Mouse (Mus musculus): ENCODE data around the gene Mcl1.

The Mcl1 gene

DNA sequence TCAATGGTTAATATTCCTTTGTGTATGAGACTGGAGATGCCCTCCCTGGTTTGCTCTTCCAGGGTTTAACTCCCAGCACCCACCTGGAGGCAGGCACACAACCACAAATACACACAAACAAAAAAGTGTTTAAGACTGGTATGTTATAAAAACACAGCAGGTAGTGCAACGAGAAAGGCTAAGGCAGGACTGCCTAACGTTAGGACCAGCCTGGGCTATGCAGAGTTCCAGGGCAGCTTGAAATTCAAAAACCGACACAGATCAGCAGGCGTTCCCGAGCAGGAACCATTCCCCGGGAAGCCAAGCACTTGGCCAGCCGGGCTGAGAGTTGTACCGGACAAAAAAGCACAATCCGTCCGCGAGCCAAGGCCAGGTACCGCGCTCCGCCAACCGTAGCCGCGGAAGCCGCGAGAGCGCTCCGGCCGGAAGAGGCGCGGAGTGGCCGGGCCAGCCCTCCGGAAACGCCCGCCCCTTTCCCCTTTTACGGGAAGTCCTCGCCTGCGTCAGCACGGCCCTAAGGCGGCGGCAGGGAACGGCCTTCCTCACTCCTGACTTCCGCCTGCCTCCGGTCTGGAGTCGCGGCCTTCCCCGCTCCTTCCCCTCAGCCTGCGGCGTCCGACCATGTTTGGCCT, at the start of gene Mcl1:
TSS of gene Mcl1 (plus strand) at position 553 of the 632 bp plus-strand sequence.
- WGBS = under 1% methylated on average over 43 of the region's 43 CpGs

- 68% methylated on average over 3 of the region's 3 CpGs for WGBS
Measured at GRCm38 (mm10) chr3:95609195-95609594, 49.4 kb upstream of the Mcl1 start.

DNA sequence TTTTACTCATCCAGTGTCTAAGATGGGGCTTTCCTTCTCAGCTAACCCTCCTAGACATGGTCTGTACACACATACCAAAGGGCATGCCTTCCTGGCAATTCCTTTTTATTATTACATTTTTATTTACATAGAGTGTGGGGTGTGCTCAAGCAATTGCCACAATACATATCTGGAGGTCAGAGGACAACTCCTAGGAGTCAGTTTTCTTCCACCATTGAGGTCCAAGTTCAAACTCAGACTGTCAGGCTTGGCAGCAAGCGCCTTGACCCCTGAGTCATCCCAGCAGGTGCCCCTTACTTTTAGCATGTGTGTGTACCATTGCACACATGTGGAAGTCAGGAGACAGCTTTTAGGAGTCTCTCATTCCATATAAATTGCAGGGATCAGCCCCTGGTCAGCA, 44.6 kb upstream of the Mcl1 start:
- 97% methylated on average over 1 of the region's 1 CpGs for WGBS

DNA sequence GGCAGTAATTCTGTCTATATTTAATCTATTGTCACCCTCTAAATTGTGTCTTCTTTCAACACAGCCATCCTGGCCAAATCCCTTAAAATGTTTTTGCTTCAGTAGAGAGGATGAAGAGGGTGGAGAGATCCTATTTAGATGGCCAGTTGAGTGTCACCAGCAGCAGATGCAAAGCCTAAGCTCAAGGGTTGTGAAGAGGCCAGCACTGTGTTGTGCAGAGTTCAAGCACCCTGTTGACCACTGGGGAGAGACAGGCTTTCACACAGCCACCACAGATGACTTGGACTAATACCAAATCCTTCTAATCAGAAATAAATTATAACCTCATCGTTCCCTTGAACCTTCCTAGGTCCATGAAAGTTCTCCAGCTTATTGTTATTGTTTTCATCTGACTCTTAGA, 40.1 kb upstream of the Mcl1 start:
- WGBS = 84% methylated on average over 1 of the region's 1 CpGs

GRCm38 (mm10) chr3:95621241-95621640, 37.3 kb upstream of the Mcl1 start:
- WGBS = 97% methylated on average over 1 of the region's 1 CpGs

- WGBS = 95% methylated on average over 20 of the region's 20 CpGs
Measured at GRCm38 (mm10) chr3:95622421-95622820, 36.2 kb upstream of the Mcl1 start.

GRCm38 (mm10) chr3:95623551-95623950, 35.0 kb upstream of the Mcl1 start:
- WGBS = 62% methylated on average over 2 of the region's 2 CpGs

- WGBS = 69% methylated on average over 5 of the region's 5 CpGs
Measured at GRCm38 (mm10) chr3:95623991-95624515, 34.5 kb upstream of the Mcl1 start.

DNA sequence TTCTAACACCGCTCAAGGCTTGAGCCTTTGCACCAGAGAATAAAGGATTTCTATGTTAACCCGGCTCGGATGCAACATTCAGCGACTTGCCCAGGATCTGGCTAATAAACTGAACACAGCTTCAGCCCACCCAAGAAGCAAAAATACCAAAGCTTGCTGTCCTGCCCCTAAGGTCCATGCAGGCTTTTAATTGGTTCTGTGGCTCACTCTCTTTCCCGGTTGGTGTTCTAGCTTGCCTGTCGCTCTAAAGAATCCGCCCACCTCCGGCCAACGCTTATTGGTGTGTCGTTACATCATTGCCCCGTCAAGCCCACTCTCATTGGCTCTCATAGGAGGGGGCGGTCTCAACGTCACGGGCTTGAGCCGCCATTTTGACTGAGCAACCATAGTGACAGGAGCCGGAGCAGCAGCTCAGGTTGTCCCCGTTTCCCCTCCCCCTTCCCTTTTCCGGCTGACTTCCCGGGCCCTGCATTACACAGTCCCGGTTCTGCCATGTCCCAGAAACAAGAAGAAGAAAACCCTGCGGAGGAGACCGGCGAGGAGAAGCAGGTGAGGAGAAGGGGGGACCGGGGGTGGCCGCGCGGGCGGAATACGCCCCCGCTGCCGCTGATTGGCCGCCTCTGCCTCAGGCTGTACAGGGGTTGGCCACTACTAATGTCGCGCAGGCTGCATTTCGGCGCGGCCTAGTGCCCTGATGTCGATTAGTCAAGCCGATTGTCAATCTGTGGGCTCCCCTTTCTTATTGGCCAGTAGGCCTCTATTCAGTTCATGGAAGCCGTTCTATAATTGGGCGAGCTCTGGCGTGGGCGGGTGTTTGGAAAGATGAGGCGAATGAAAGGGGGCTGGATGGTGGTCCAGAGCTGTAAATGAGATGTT, 33.7 kb upstream of the Mcl1 start, which contains the start of gene Ensa:
TSS of gene Ensa (plus strand) at position 366 of the 876 bp plus-strand sequence.
- WGBS = 1% methylated on average over 44 of the region's 44 CpGs

DNA sequence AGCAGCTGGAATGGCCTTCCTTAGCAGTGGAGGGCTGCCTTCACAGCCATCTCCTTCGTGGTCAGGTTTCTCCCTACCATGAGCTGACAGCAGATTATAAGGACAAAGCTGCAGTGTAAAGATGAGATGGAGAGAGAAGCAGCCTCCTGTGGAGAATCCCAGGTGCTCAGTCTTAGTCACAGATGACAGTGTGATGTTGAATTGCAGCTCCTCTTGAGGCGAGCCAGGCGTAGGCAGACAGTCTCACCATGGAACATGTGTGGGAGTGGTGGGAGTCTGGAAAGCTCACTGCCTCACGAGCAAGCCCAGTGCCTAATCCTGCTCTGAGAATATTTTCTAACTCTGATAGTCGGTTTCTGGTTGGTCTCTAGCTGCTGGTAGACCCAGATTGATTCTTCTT, 30.8 kb upstream of the Mcl1 start:
- WGBS = 45% methylated on average over 5 of the region's 5 CpGs

GRCm38 (mm10) chr3:95629755-95630154, 28.8 kb upstream of the Mcl1 start:
- 27% methylated on average over 4 of the region's 4 CpGs for WGBS

DNA sequence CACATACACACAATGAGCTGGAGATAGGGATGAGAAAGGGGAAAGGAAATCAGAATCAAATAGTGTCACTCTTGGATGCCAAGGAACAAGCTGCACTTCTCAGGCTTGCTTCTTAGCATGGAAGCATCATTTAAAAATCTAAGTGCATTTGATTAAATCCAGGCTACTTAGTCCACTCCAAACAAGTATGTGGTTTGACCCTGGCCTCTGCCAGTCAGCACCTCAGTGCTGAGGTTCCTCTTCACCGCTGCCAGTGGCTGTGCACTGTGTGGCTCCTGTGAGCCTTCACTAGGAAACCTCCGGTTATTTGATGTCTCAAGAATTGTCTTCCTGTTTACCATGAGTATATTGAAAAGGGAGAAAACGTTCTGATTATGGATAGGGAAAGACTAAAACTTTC, 27.7 kb upstream of the Mcl1 start:
- 72% methylated on average over 3 of the region's 3 CpGs for WGBS

DNA sequence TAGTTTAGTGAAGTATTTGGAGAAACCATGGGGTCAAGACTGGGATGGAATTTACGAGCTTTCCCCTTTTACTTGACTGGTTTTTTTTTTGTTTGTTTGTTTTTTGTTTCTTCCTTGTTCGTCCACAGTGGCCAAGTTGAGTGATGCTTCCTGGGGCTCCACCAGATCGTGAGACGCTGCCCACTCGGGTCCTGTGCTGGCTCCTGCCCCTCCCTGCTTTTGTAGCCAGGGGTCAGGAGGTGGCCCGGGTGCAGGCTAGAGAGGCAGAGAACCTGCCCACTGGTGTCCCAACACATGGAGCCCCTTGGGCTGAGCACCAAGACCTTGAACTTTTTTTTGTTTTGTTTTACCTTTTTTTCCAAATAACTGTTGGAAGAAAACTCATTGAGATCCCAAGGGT, 27.3 kb upstream of the Mcl1 start:
- WGBS = 63% methylated on average over 6 of the region's 6 CpGs

DNA sequence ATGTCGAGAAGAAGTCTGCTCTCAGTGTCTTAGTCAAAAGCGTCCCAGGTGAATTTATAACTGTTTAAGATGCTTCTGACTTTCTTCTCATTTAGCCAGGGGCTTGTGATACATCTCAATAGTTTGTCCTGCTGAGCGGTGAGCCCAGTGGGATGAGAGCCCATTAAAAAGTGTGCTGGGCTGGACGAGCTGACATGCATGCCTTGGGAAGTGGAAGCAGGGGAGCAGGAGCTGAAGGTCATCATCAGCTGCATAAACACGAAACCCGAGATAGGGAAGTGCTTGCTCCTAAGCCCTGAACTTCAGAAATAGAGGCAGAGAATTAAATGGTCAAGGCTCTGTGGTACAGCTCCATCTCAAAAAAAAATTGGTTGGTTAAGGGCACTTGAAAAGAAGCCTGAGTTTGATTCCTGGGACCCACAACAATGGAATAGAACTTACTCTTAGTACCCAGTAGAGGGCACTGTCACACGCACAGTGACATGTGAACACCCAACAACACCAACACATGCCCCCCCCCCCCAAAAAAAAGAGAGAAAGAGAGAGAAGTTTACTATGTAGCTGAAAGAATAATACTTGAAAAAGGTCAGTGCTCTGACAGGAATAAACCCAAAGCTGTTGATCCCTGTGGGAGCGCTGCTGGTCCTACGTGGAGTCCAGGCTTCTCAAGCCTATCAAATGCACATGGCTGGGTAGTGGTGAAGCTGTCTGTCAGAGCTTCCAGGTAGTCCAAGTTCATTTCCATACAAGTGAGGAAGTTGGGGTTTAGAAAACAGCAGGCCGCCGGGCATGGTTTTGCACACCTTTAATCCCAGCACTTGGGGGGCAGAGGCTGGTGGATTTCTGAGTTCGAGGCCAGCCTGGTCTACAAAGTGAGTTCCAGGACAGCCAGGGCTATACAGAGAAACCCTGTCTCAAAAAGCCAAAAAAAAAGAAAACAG, 25.7 kb upstream of the Mcl1 start:
- 70% methylated on average over 12 of the region's 12 CpGs for WGBS

DNA sequence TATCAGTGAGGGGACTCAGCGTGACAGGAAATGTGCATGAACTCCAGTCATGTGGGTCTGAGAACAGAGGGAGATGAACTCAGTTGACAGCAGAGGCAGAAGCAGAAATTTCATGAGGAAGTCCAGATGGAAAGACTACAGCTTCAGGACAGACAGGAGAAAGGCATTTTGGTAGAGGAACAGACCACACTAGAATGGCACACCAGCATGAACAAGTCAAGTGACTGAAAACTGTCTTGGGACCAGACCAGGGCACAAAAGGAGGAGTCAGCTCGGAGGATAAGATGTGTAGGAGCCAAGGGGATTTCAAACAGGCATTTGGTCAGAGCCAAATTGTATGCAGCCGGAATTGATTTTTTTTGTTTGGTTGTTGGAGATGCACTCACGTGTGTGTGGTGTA, 23.0 kb upstream of the Mcl1 start:
- WGBS = 66% methylated on average over 4 of the region's 4 CpGs

- 86% methylated on average over 4 of the region's 4 CpGs for WGBS
Measured at GRCm38 (mm10) chr3:95636072-95636471, 22.5 kb upstream of the Mcl1 start.

DNA sequence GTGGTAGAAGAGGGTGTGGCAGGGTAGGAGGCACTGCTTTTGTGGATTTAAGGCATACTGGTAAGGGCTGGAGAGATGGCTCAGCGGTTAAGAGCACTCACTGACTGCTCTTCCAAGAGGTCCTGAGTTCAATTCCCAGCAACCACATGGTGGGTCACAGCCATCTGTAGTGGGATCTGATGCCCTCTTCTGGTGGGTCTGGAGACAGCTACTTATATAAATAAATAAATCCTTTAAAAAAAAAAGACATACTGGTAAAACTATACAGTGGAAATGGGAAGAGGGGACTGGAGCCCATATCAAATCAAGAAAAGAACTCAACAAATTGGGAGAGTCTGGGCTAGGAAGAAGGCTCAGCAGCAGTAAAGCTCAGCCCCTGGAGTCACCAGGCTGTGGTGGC, 18.9 kb upstream of the Mcl1 start:
- 97% methylated on average over 1 of the region's 1 CpGs for WGBS

DNA sequence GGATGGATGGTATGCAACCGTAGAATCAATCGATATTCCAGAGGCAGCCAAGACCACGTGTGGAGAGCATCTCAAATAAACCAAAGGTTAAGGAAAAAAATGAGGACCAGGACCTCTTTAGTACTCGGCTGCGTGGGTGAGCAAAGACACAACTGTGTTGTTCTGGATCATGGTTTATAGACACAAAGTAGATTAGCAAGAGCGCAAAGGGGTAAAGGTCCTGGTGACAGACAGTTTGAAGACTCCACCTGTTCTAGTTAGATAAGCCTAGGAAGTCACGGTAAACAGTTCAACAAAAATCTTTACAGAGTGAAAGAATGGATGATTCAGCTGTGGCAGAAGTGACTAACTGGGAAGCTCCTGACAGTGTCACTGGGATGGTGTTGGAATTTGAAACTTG, 15.5 kb upstream of the Mcl1 start:
- WGBS = 84% methylated on average over 7 of the region's 7 CpGs

GRCm38 (mm10) chr3:95645313-95646235, 13.0 kb upstream of the Mcl1 start:
- 66% methylated on average over 10 of the region's 10 CpGs for WGBS

DNA sequence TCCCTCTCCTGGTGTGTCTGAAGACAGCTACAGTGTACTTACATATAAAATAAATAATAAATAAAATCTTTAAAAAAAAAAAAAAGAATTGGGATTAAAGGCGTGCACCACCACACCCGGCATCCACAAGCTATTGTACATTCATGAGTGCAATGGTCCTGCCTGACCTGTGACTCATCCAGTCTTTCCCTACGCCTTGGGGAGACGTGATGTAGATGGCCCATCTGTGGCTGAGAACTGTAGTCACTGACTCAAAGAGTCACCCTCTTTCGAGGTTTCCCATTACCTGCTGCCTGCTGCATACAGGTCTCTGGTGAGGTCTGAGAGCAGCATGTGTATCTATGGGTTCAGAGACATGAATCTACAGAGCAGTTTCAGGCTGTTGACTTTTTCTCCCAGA, 10.6 kb upstream of the Mcl1 start:
- 90% methylated on average over 5 of the region's 5 CpGs for WGBS
